Mouse (Mus musculus) skeletal muscle tissue, adult 2 months (tissue): ENCODE results near the gene Dnah1.

Source experiments
- DNase-seq: peaks from one replicate; pipeline ENCODE4 v3.0.0-alpha.2; 2012; ENCODE audit warnings: low read depth, low spot score

The Dnah1 gene

DNA sequence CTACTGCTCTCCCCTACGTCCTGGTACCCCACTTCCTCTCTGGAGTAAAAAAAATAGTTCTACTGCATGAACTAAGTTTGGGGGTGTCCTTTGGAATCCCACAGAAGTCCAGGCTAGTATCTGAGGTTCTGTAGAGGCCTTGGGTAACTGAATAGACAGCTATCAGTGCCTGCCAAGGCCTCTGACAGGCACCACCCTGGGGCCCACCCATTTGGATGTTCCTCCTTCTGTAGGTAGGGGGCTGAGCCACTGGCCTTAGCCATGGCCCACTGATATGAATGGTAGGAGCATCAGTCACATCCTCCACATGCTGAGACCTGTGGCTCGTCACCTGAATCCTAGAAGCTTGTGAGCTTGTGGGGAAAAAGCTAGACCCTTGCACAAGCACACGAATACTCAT, 5.9 kb downstream of the Dnah1 start:
- no peak for DNase-seq

DNA sequence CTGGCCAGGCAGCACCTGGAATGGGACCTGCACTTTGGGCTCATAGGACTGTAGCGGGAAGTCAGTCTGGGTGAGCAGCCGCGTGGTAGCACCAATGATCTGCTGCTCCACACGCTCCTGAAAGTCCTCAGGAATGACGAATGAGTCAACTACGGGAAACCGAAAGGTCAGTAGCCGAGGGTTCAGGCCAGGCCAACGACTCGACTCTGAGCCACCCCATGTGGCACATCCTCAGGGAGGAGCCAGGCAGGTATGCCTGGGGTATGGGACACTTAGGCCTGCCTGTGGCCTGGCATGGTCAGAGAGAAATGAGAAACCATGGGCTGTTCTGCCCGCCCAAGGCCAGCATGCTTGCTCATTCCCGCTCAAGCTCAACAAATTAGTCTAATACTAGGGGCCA, 7.1 kb downstream of the Dnah1 start:
- peak; percentile 7 for DNase-seq

DNA sequence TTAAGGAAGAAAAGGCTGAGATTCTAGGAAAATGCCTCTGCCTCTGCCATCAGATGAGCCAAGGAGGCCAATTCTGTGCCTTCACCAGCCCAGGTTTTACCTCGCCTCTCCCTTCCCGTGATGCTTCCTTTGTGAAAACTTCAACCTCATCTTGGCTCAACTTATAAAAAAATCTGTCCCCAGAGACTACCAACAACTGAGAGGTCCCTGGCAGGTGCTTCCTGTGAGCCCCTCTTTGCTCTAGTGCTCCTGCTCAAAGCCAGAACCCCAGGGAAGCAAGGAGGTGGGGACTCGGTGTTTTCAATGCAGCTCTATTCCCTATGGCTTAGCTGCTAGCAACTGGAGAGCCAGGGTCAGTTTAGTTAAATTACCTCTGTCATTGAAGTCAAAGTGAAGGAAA, 10.5 kb downstream of the Dnah1 start:
- DNase-seq, result no peak

DNA sequence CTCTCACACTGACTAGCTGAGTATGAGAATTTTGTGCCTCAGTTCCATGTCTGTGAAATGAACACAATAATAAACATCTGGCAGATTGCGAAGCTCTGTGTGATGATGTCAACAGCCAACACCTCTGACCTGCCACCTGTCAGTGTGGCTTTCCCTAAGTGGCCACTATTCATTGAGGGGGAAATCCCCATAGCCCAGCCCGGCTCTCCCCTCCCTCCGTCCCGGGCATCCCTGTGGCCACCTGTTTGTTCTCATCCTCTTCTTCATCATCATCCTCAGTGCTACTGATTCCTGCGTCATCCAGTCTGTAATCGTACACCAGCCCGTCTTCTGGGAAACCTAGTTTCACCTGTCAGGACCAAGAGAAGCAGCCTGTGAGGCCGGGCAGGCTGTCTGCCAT, 38.0 kb downstream of the Dnah1 start:
- no peak for DNase-seq

DNA sequence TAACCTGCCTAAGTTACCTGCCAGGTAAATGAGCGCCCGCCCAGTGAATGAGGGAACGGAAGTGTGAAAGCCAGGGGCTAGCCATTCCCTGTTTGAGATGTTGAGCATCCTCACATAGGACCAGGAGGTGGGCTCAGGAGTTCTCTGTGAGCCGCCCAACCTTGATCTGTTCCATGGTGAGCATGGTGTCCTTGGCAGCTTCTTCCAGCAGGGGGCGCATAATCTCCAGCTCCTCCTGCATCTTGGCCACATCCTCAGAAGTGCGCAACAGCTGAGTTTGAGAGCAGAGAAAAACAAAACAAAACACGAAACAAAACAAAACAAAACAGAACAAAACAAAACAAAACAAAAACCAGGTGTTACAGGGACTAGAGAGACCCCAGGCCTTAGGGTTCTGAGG, 51.5 kb downstream of the Dnah1 start:
- peak; percentile 52 for DNase-seq

DNA sequence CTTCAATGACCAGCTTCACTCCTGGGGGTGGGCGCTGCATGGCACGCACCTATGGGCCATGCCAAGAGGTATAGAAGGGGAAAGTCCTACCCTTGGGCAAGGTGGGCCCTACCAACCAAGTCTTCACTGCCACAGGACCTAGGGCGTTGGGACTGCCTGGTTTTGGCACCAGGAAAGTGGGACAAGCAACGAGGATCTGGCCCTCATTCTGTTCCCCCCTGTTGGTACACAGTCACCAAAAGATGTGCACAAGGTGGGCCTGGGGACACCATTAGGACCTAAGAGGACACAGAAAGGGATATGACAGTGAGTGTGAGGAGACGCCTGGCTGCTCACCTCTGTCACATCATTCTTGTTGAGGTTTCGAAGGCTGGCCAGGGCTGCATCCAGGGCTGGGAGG, 52.6 kb downstream of the Dnah1 start:
- DNase-seq, result no peak

DNA sequence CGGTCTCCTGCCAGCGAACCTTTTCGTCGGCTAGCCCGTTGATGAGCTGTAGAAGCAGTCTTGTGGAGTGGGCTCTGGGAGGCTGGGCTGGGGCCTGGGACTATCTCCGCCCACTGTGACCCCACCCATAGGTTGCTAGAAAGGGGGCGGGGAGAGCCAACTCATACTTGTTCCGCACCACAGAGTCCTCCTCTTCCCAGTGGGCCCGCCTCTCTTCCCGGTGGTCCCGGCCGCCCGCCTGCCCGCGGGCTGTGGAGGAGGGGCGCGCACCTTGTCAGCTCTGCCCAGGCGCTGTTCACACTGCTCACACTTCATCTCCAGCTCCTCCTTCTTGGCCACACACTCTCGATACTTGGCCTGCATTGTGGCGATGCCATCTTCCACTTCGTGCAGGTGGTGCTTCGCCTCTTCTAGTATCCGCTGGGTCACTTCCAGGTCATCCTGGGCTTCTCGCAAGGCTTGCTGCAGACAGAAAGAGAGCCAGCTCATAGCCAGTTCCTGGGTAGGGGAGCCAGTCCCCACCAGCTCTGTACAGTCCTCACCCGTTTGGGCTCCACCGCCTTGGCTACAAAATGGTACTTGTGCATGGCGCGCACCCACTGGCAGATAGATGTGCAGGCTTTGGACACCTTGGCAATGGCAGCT, 54.1 kb downstream of the Dnah1 start:
- no peak for DNase-seq

DNA sequence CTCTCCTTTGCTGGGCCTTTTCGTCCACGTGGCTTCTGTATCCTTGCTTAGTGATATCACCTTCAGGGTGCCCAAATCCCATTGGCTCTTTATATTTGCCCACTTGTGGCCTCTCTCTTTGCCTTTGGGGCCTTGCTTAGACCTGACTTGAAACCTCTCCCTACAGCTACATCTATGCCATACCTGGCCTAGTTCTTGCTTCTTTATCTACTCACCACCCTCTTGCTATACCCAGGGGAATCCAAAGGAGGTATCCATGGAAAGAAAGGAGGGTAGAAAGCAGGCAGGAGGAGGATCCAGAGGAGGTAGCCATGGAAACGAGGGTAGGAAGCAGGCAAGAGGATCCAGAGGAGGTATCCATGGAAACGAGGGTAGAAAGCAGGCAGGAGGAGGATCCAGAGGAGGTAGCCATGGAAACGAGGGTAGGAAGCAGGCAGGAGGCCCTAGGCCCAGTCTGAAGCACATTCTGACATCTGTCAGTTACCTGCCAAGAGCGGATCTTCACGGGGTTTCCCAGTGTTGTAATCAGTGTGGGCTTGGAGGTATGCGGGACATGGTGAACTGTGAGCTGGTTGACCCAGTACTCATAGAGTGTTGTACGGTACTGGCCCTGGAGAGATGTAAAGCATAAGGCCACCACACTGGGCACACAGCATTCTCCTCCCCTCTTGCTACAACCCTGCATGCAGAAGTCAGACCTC, 55.2 kb downstream of the Dnah1 start:
- no peak for DNase-seq

DNA sequence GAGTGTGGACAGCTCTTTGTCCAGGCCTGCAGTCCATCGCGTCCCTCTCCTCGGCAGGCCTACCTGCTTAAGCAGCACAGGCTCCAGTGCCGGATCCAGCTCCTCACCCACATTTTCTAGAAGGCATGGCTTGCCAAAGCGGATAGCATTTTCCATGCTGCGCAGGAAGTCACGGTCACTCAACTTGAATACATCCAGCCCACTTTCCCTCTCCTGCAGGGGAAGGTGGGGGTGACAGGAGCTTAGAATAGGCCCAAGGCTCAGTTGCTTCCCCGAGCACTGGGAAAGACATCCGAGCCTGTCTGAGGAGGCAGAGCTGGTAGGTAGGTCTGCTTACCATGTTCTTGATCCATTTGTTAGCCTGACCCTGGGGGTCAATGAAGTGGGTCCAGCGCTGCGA, 56.0 kb downstream of the Dnah1 start:
- DNase-seq, result no peak

DNA sequence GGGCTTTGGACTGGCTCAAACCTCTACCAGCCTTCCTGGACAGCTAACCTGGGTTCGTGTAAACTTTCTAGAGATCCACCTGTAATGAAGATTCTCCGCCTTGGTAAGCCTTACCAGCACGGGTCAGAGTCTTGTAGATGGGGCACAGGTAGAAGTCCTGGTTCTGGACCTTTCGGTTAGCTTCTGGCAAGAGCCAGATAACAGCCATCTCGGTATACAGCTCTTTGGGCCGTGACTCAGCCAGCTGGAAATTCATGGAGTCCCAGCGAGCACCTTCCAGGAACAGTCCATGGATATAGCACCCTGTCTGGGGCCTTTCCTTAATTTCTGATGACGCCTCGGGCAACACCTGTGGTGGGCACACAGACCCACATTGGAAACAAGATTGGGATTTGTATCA, 62.8 kb downstream of the Dnah1 start:
- no peak for DNase-seq

DNA sequence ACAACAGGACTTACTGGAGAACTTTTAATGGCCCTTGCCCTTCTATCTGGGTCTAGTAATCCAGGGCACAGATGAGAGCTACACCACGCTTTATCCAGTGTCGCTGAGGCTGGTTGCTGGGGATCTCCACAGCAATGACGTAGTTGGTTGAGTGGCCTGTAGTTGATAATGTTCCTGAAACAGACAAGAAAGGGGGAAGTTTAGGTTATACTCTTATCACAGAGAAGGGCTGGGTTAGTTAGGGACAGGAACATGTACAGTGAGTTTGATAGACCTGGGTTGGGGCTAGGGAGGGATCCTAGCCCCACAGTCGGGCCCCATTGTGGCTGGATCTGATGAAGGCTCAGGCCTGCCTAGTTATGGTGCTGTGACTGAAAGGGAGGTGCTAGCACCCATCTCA, 63.3 kb downstream of the Dnah1 start:
- no peak for DNase-seq

DNA sequence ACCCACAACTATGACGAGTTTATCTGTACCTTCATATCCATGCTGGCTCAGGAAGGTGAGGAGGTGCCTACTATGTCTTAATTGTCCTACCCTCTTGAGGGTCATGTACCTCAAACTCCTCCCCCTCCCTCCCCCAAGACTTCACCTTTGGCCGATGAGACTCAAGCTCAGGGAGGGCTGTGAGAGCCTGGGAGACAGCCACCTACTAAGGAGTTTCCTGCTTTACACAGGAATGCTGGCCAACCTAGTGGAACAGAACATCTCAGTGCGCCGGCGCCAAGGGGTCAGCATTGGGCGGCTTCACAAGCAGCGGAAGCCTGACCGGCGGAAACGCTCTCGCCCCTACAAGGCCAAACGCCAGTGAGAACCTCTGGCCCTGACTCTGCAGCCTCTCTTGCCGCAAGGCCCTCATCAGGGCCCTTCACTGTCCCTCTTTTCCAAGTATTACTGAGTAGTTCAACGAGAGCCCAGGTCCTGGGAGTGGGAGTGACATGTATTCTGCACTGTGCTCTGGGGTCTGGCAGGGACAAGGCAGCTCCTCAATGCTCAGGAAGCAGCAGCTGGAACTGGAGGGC, 65.1 kb downstream of the Dnah1 start:
- DNase-seq, result no peak

DNA sequence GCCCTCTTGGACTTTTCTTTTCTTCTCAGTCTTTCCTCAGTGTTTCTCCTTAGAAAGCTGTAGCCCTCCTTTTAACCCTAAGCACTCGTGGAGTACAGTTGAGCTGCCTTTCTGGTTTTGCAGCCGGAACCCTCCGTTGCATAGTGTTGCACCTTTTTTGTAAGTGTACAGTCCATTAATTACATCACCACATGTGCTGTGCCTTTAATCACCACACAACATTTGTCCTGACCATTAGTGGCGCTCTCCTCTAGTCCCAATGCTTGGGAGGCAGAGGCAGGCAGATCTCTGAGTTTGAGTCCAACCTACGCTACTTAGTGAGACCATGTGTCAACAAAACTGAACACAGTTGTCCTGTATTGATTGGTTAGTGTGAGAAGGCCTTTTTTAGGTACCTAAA, 71.6 kb downstream of the Dnah1 start:
- no peak for DNase-seq

DNA sequence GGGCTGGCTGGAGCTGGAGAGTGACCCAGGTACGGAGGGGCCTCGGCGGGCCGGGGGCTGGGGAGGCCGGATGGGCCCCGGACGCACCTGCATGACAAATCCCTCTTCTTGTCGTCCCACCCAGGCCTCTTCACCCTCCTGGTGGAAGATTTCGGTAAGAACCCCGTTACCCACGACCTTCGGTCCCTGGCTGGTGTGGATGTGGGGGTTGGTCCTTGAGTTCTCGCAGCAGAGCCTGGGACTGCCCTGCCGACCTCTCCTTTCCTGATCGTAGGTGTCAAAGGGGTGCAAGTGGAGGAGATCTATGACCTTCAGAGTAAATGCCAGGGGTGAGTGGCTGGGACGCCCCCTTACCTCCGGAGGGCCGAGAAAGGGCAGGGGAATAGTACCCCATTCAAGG, 72.1 kb downstream of the Dnah1 start:
- no peak for DNase-seq

DNA sequence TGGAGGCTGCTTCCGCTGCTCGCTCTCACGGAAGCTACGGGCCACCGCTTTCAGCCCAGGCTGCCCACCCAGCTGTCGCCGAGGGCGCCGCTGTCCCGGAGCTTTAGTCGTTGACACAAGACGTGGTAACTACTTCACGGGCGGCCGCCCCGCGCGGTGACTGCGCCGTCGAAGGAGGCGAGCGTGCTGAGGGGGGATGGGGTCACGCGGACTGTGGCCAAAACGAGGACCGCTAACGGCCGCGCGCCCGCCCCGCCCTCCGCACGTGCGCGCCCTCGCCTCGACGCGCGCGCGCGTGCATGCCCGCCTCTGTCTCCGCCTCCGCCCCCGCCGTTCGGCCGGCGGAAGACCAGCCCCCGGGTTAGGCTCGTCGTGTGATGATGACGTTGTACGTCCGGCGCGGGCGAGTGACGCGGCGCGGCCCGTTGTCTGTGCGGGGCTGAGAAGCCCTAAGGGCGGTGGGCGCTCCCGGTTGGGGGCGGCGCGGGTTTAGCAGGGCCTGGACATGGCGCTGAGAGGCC, 72.6 kb downstream of the Dnah1 start, which contains the start of the genes Phf7 and Bap1:
Gene Phf7, minus strand, starts transcription at position 234 of the 521 bp plus-strand sequence.
Gene Bap1, plus strand, starts transcription at position 367 of the 521 bp plus-strand sequence.
- peak; percentile 91 for DNase-seq

DNA sequence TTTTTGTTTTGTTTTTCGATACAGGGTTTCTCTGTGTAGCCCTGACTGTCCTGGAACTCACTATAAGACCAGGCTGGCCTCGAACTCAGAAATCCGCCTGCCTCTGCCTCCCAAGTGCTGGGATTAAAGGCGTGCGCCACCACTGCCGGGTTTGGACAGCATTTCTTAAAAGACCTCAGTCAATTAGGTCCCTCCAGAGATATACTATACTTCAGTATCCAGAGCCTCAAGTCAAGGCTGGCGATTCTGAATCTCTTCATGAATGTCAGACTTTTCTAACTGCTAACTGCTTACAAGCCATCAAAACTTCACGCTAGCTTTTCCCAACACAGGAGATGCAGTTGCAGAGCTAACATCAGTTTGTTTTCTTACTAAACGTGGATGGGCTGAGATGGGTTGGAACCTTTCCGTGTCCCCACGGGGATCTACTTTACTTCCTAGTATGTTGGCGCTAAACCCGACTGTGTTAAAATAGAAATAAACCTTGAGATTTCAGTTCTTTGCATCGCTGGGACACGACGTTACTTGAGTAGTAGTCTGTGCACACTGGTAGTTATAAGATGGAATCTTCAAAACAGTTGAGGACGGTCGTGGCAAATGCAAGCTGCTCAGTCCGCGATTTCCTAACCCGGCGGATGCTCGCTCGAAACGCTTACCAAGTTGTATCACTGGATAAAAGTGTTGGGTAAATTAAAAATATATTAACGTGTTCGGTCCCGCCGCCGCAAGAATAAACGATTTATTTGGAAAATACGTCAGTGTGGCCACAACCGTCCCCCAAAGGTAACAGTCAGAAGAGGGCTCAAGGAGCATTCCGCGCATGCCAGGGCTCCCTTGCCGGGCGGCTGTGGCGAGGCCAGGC, 73.2 kb downstream of the Dnah1 start:
- DNase-seq, result no peak

DNA sequence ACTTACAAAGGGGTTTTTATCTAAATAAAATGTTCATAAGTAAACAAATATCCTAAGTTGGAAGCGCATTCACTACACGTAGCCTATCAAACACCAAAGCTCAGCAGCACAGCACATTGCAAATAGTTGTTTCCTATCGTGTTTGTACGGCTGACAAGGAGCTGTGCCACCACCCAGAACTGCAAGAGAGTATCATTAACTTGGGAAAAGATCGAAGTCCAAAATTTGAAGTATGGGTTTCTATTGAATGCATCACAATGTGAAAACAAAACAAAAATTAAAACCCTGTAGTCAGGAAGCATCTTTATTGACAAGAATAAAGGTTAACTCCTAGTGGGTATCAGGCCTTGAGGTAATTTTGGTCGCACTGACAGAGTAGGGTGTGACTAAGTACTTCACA, 75.3 kb downstream of the Dnah1 start:
- DNase-seq, result no peak

DNA sequence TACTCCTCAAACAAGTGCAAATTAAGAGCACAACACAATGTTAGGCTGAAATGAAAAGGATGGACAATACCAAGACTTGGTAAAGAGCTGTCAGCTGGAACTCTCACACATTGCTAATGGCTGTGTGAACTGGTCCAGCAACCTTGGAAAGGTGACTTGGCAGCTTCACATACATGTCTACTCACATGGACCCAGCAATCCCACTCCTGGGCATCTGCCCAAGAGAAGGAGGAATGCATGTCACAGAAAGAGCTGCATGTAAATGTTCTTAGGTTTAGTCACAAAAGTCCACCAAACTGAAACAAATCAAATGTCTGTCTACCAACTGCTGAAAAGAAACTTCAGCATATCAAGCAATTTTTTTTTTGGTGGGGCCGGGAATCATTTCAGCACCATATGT, 77.8 kb downstream of the Dnah1 start:
- DNase-seq, result no peak

DNA sequence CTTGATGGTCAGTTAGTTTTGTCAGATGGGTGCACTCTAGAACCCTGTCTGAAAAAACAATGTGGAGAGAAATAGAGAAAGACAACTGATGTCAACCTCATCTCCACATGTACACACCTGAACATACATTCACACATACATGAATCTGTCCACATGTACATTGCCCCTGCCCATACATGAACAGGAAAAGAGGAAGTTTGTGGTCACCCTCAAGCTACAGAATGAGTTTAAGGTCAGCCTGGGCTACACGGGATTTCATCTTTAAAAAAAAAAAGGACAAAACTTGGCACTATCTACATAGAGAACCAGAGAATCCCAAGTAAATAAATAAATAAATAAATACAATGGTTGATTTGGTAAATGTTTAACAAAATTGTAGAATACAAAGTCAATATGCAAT, 78.9 kb downstream of the Dnah1 start:
- DNase-seq, result no peak

DNA sequence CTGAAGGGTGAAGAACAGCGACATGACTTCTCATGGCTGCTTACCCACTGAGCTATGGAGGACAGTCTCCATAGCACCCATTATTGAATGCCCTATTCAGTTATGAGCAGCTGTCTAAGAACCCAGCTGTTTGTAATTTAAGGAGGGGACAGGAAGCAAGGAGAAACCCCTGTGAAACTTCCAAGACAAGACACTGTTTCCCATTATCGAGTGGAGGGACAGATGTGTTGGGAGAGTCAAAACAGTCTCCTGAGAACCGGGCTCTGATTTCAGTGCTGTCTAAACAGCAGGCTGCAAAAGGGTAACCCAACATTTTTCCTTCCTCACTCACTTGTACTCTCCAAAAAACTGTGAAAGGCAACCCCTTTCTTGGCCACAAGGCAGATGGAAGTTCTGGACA, 83.2 kb downstream of the Dnah1 start:
- peak; percentile 46 for DNase-seq

DNA sequence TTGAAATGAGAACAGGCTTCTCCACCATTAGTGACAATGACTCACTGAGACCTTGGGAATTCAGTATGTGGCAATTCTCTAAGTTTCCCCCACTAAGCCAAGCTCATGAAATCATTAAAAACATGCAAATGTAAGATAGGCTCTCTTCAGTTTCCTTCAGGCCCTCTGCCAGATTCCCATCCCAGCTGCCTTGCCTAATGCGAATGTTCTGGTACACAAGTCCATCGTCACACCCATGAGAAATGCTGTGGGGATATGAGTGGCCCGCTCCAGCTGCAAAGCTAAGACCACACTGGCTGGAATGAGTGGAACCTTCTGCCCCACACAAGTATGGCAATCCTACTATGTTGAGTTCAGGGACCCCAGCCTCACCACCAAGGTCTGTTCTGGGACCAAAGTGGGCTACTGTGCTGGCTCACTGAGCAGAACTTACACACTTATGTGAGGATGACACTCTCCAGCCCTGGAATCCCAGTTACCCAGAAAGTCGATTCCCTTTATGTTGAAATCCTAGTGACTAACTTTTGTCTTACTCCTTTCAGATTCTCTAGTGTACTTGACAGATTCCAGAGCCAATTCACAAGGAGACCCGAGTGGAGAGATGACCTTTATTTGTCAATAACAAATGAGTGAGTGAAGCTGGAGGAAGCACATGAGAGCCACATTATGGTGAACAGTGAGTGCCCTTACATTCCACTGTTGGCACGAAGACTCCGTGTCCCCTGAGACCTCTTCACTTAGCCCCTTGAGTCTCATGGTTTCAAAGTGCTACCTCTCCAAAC, 86.4 kb downstream of the Dnah1 start:
- peak; percentile 79 for DNase-seq
